Mouse (Mus musculus): Measurements from ENCODE around the gene Slc2a6.

DNA sequence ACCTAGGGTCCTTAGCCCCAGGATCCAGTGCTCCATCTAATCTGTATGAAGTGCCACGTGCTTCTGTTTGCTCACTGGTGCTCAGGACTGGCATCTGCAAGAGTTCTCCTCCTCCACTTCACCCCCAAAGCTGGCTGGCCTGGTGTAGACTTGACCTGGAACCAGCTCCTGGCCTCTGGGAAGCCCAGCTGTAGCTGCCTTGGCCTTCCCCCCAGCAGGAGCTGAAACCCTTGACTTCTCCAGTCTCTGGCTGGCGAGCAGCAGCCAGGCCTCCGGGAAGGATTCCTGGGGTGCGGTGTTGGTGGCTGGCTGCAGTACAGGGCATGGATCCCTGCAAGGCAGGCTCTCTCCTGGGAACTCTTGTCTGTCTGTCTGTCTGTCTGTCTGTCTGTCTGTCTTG is 16.4 kb upstream of the Slc2a6 start:
- TF ChIP-seq CTCF (conservative IDR thresholded peaks at IDR 0.05; ENCODE audit: insufficient read depth, insufficient read length, low read depth, low read length) (no peak), POLR2A (IDR thresholded peaks at IDR 0.05; ENCODE audit: low read depth, low read length) (no peak)
